Mouse (Mus musculus) liver, adult 2 months (tissue): ENCODE measurements around the gene Trpm2.

Source experiments
- CTCF ChIP-seq: fragments of 200-500 bp; IDR thresholded peaks from 2 replicates; pipeline ENCODE4 v1.5.1; 2011; ENCODE audit warnings: low read depth, low read length, control low read depth
- POLR2A ChIP-seq: fragments of 200-500 bp; IDR thresholded peaks from 2 replicates; pipeline ENCODE4 v1.6.1; 2011; ENCODE audit warnings: low read length, control low read depth; ENCODE audit not compliant: insufficient read depth; ENCODE audit errors: extremely low read depth

DNA sequence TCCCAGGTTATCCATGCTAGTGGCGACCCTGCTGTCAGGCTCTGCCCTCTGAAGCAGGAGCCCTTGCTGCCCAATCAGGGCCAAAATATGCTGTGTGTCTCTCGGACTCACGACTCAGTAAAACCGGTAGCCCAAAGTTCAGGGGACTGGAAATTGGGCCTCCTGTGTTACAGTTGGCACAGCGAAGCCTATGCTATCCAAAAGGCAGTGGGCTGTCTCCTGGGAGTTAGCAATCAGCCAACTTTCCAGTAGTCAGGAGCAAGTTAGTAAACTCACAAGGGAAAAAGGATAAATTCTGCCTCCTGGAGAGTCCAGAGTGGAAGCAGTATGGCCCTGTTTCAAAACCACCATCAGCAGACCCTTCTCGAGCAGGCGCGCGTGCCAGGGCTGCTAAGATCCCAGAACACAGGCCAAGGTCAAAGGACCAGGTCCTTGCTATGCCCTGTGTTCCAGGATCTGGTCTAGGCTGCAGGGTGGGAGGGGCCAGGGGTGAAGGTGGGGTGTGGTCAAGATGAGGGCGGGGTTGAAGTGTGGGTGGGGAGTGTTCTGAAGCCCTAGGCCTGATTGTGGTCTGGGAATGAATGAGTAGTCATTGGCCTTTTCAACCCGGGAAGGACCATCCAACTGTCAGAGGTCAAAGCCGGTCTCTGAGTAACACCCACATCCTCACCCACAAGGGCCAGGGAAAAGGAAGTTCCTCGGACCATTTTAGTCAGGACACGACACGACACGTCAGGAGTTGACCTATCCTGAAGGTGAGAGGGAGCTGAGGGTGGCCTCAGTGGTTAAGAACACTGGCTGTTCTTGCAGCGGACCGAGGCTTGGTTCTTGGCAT is 42.5 kb upstream of the Trpm2 start:
- no peak for TF ChIP-seq CTCF
- TF ChIP-seq POLR2A: no peak
